Mouse (Mus musculus): ENCODE measurements around the gene Tax1bp3. TPM values are rescaled to one million over a fixed set of nuclear protein-coding genes. Genes with fewer than 3 reads are reported as not detected.

Tax1bp3 gene
- total RNA-seq, 2 experiments from 2014 or later, result 109 to 112 TPM

GRCm38 (mm10) chr11:73232513-73232912, 55.6 kb downstream of the Tax1bp3 start:
- DNase-seq, result no peak

Other genes starting within 250 kb of the Tax1bp3 start
- gene Atp2a3, start 215.9 kb upstream of the Tax1bp3 start, total RNA-seq (2021), result 10 to 100 TPM in 1 of 2 experiments, 1 to 10 TPM in 1; 8.3 to 12.0 TPM
- gene P2rx1, start 178.0 kb upstream of the Tax1bp3 start, total RNA-seq (2021), result under 1 TPM; 0.71 to 0.77 TPM
- gene Camkk1, start 158.1 kb upstream of the Tax1bp3 start, total RNA-seq (2021), result under 1 TPM; 0.81 to 0.97 TPM
- gene Ncbp3, start 129.3 kb upstream of the Tax1bp3 start, total RNA-seq (2021), result 10 to 100 TPM; 12.0 to 12.2 TPM
- gene Itgae, start 86.5 kb upstream of the Tax1bp3 start, total RNA-seq (2021), result under 1 TPM; 0.18 to 0.21 TPM
- gene Haspin, start 38.8 kb upstream of the Tax1bp3 start, total RNA-seq (2021), result 1 to 10 TPM; 6.0 to 7.1 TPM
- 1 to 10 TPM; 3.9 to 5.0 TPM for gene P2rx5, start 16.7 kb upstream of the Tax1bp3 start, total RNA-seq (2021)
- gene Emc6, start within 50 bp of the Tax1bp3 start, total RNA-seq (2021), result 10 to 100 TPM; 66.3 to 67.9 TPM
- 1 to 10 TPM; 8.4 to 8.7 TPM for gene Ctns, start 22.0 kb downstream of the Tax1bp3 start, total RNA-seq (2021)
- 1 to 10 TPM in 1 of 2 experiments, under 1 TPM in 1; 0.95 to 1.1 TPM for gene Shpk, start 22.4 kb downstream of the Tax1bp3 start, total RNA-seq (2021)
- not detected for gene Trpv1, start 57.2 kb downstream of the Tax1bp3 start, total RNA-seq (2021)
- under 1 TPM; 0.07 to 0.10 TPM for gene Trpv3, start 90.3 kb downstream of the Tax1bp3 start, total RNA-seq (2021)
- gene Aspa, start 152.5 kb downstream of the Tax1bp3 start, total RNA-seq (2021), result under 1 TPM; 0.27 to 0.57 TPM
- gene Gm49340, start 152.7 kb downstream of the Tax1bp3 start, total RNA-seq (2021), result not detected
- gene Spata22, start 152.7 kb downstream of the Tax1bp3 start, total RNA-seq (2021), result not detected
- not detected for gene Olfr20, start 173.7 kb downstream of the Tax1bp3 start, total RNA-seq (2021)
- gene Olfr376, start 194.2 kb downstream of the Tax1bp3 start, total RNA-seq (2021), result not detected
- gene Olfr1, start 222.5 kb downstream of the Tax1bp3 start, total RNA-seq (2021), result not detected

All from heart, postnatal 4 days (tissue).